Mouse (Mus musculus) ES-E14 (cell line): ENCODE measurements at regions not wholly inside any gene's neighbourhood (a gene's known extent, or its start where the extent isn't known, plus 50 kb on each side); places are given as distances from the start of the nearest gene placed in this dataset.

Source experiments
- HCFC1 ChIP-seq: IDR thresholded peaks from 2 replicates; pipeline ENCODE4 v1.6.1; 2012; ENCODE audit warnings: low read length, inconsistent platforms, borderline replicate concordance; ENCODE audit not compliant: insufficient read depth
- MAFK ChIP-seq: IDR thresholded peaks from 2 replicates; pipeline ENCODE4 v1.6.1; 2014; ENCODE audit warnings: mild to moderate bottlenecking, low read depth, low read length, inconsistent platforms; ENCODE audit not compliant: insufficient read depth

- TF ChIP-seq HCFC1, result no peak
- no peak for TF ChIP-seq MAFK
These were observed 239.6 kb downstream of the Qk start for GRCm38 (mm10) chr17:10079853-10080650.
